Comparison of ENCODE assay signal across 17 mouse cellular contexts in the genomic region with DNA sequence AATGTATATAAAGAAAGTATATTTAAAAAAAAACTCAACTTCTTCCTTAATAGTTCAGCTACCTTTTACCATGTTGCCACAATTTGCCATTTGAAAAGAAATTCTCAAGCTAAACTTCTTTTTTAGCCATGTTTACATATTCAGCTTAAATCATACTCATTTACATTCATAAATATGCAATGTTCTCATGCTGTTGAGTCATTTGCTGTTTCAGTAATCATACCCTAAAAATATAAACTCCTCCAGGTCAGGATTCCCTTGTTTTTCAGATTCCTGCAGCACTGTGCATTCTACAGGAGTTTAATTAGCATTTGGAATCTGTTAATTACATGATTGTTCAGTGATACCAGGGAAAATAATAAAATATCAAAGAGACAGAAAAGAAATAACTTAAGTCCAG.
"Had no signal": no experiment of that assay in that cellular context is flagged by ENCODE, and none has a peak within 500 bp of the region (broad histone marks: within the 10 kb centered on the region; RNA-seq: fewer than 3 reads in every experiment).

No protein-coding gene starts in this region.

- H3K36me3 ChIP-seq: neural tube, embryonic 12.5 days; neural tube, embryonic 13.5 days; neural tube, embryonic 15.5 days; stomach, embryonic 15.5 days had no signal

- DNase-seq: retina, postnatal 1 day; right cerebral cortex, adult 18-20 months; right cerebral cortex, postnatal 14 days; right cerebral cortex, postnatal 25 days; right cerebral cortex, postnatal 4 days; spleen, adult 18-20 months; thymus, adult 18-20 months; thymus, adult 2 months; thymus, postnatal 14 days; thymus, postnatal 25 days; thymus, postnatal 36 days; thymus, postnatal 4 days had no signal

- H3K4me1 ChIP-seq: neural tube, embryonic 15.5 days; stomach, embryonic 15.5 days had no signal

- H3K27ac ChIP-seq: neural tube, embryonic 12.5 days; neural tube, embryonic 13.5 days; neural tube, embryonic 15.5 days; stomach, embryonic 15.5 days; stomach, postnatal 0 days had no signal

- H3K9ac ChIP-seq: neural tube, embryonic 12.5 days; neural tube, embryonic 13.5 days; neural tube, embryonic 15.5 days; stomach, embryonic 15.5 days had no signal

- H3K27me3 ChIP-seq: neural tube, embryonic 12.5 days; neural tube, embryonic 13.5 days; neural tube, embryonic 15.5 days; stomach, embryonic 15.5 days had no signal

- H3K4me3 ChIP-seq: neural tube, embryonic 12.5 days; neural tube, embryonic 13.5 days; neural tube, embryonic 15.5 days; stomach, embryonic 15.5 days had no signal

- H3K9me3 ChIP-seq: neural tube, embryonic 12.5 days; neural tube, embryonic 13.5 days; neural tube, embryonic 15.5 days; stomach, embryonic 15.5 days had no signal

- H3K4me2 ChIP-seq: neural tube, embryonic 12.5 days; neural tube, embryonic 13.5 days; neural tube, embryonic 15.5 days; stomach, embryonic 15.5 days had no signal
